Mouse (Mus musculus): Measurements from ENCODE around the gene D930007J09Rik. TPM values are rescaled to one million over a fixed set of nuclear protein-coding genes. Genes with fewer than 3 reads are reported as not detected.
A peak's percentile ranks its signal among the peaks of the same experiment; 100 is the strongest.

Gene D930007J09Rik
- total and polyA plus RNA-seq, 3 experiments = 10.4 TPM; not detected in 2

GRCm38 (mm10) chr13:32851967-32852366, 49.3 kb upstream of the D930007J09Rik start (continued):
- TF ChIP-seq ZMIZ1 (IDR thresholded peaks at IDR 0.05; ENCODE audit: low read depth, low read length) (no peak), POLR2A (IDR thresholded peaks at IDR 0.05; ENCODE audit: control insufficient read depth in 1 of 2, insufficient read depth in 1 of 2, low read depth in 1 of 2, low read length in 2 of 2, poor library complexity in 1 of 2) (no peak), CHD2 (IDR thresholded peaks at IDR 0.05; ENCODE audit: low read length) (no peak)

- H3K4me3 ChIP-seq (ENCODE audit: control insufficient read depth in 1 of 2, insufficient read depth in 1 of 2, low read depth in 2 of 2, low read length in 2 of 2) = peak within 1 kb of the TSS; percentile 33 to 42
- no peaks in the 10 kb centered on the region for H3K79me2 ChIP-seq (ENCODE audit: control insufficient read depth, insufficient read depth, low read length, poor library complexity)
- H3K27me3 ChIP-seq (ENCODE audit: control insufficient read depth in 1 of 2, insufficient read depth in 2 of 2, low read length in 2 of 2) = peaks cover 0 to 3% of the 10 kb centered on the region in 2 experiments; a peak in 2 of 4 replicates
- peaks cover 10 to 31% of the 10 kb centered on the region in 2 experiments for H3K4me1 ChIP-seq (ENCODE audit: control insufficient read depth in 1 of 2, insufficient read depth in 2 of 2, low read length in 2 of 2)
- peaks cover 0 to 15% of the 10 kb centered on the region in 2 experiments; a peak in 2 of 4 replicates for H3K36me3 ChIP-seq (ENCODE audit: control insufficient read depth in 1 of 2, insufficient read depth in 2 of 2, low read length in 2 of 2)
- DNase-seq (ENCODE audit: low read depth, low spot score) = peak; percentile 92
- peak within 1 kb of the TSS; percentile 31 for H3K9ac ChIP-seq (ENCODE audit: control insufficient read depth, low read depth, low read length, poor library complexity, severe bottlenecking)
- TF ChIP-seq SIN3A (IDR thresholded peaks at IDR 0.05; ENCODE audit: low read length) (peak; percentile 88), TBP (IDR thresholded peaks at IDR 0.05; ENCODE audit: low read depth, low read length) (peak; percentile 90), CHD2 (IDR thresholded peaks at IDR 0.05; ENCODE audit: low read length) (no peak), ZMIZ1 (IDR thresholded peaks at IDR 0.05; ENCODE audit: low read depth, low read length) (peak; percentile 62; the same call in 1 of the 2 replicates), ETS1 (IDR thresholded peaks at IDR 0.05; ENCODE audit: low read depth, low read length) (peak; percentile 78), GABPA (IDR thresholded peaks at IDR 0.05; ENCODE audit: low read depth, low read length) (no peak), MXI1 (IDR thresholded peaks at IDR 0.05; ENCODE audit: low read depth, low read length) (peak; percentile 57; the same call in 1 of the 2 replicates), POLR2A (IDR thresholded peaks at IDR 0.05; ENCODE audit: control insufficient read depth in 1 of 2, insufficient read depth in 1 of 2, low read depth in 1 of 2, low read length in 2 of 2, poor library complexity in 1 of 2) (peak in 1 of 2 experiments; percentile 56; a peak in 2 of 4 replicates), CTCF (IDR thresholded peaks at IDR 0.05 in 2 of 3, conservative IDR thresholded peaks at IDR 0.05 in 1 of 3; ENCODE audit: control insufficient read depth in 1 of 3, insufficient read depth in 1 of 3, low read depth in 2 of 3, low read length in 3 of 3, poor library complexity in 1 of 3, severe bottlenecking in 1 of 3) (no peak)
- no peaks in the 10 kb centered on the region for H3K9me3 ChIP-seq (replicated peaks; ENCODE audit: insufficient read depth, low read length)
- H3K27ac ChIP-seq (ENCODE audit: control insufficient read depth, low read depth, low read length) = no peak within 1 kb of the TSS
Measured at GRCm38 (mm10) chr13:32850668-32851404, 48.2 kb upstream of the D930007J09Rik start, which contains the start of gene Serpinb1a. Gene Serpinb1a, minus strand, starts transcription at chr13:32851185.

- Histone ChIP-seq H3K27ac (ENCODE audit: control insufficient read depth, low read depth, low read length) (no peak overlapping the region), H3K9ac (ENCODE audit: control insufficient read depth, low read depth, low read length, poor library complexity, severe bottlenecking) (no peak overlapping the region), H3K27me3 (ENCODE audit: control insufficient read depth in 1 of 2, insufficient read depth in 2 of 2, low read length in 2 of 2) (no peaks in the 10 kb centered on the region; a peak in 1 of 4 replicates), H3K9me3 (replicated peaks; ENCODE audit: insufficient read depth, low read length) (no peaks in the 10 kb centered on the region), H3K4me3 (ENCODE audit: control insufficient read depth in 1 of 2, insufficient read depth in 1 of 2, low read depth in 2 of 2, low read length in 2 of 2) (no peak overlapping the region), H3K36me3 (ENCODE audit: control insufficient read depth in 1 of 2, insufficient read depth in 2 of 2, low read length in 2 of 2) (peaks cover 0 to 15% of the 10 kb centered on the region in 2 experiments; a peak in 2 of 4 replicates), H3K79me2 (ENCODE audit: control insufficient read depth, insufficient read depth, low read length, poor library complexity) (no peaks in the 10 kb centered on the region), H3K4me1 (ENCODE audit: control insufficient read depth in 1 of 2, insufficient read depth in 2 of 2, low read length in 2 of 2) (peaks cover 10 to 31% of the 10 kb centered on the region in 2 experiments)
- TF ChIP-seq ETS1 (IDR thresholded peaks at IDR 0.05; ENCODE audit: low read depth, low read length) (peak; percentile 32; the same call in 1 of the 2 replicates), MAX (IDR thresholded peaks at IDR 0.05; ENCODE audit: low read length) (no peak), SIN3A (IDR thresholded peaks at IDR 0.05; ENCODE audit: low read length) (peak; percentile 34; the same call in 1 of the 2 replicates)
- DNase-seq (ENCODE audit: low read depth, low spot score) = peak; percentile 64
Measured at GRCm38 (mm10) chr13:32850156-32850555, 47.5 kb upstream of the D930007J09Rik start.
